Mouse (Mus musculus): ENCODE measurements around the gene Acbd3.

Acbd3 gene

GRCm38 (mm10) chr1:180725704-180726179 is at the start of gene Acbd3:
Gene Acbd3, plus strand, starts transcription at chr1:180726043.
- peak; percentile 87 for DNase-seq (ENCODE audit: low spot score)

DNA sequence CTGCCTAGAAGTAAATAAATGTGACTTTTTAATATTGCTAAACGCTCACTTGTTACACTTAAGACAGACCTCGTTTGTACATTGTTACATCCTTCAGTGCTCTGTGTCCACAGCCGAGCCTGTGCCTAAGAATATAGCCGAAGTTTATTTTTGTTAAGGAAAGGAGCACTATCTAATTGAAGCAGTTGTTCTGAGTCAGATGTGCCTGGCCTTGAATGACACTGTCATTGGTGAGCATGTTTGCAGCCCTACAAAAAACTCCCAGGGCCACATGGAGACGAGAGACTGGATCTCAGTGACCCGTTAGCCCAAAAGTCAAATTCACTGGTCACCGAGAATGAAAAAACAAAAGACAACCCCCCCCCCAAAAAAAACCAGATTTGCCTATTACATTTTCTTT is 34.6 kb upstream of the Acbd3 start:
- DNase-seq (ENCODE audit: low spot score), result no peak

- DNase-seq (ENCODE audit: low spot score), result no peak
Measured at GRCm38 (mm10) chr1:180696626-180697352, 29.1 kb upstream of the Acbd3 start, which contains the start of gene Mixl1. Gene Mixl1, minus strand, starts transcription at chr1:180697034.

DNA sequence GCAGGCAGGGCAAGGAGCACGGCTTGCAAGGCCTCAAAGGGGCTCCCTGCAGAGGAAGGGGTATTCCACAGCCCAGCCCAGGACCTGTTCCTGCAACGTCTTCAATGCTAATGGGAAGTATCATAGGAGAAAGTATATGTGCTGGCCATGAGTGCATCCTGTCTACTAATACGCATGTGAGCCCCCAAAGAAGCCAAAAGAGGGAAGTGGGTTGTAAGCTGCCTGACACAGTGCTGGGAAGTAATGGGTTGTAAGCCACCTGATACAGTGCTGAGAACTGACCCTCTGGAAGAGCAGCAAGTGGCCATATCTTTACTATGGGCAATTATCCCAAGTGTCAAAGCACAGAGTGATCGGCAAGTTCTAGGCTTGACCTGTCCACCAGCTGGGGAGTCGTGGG is 27.8 kb upstream of the Acbd3 start:
- no peak for DNase-seq (ENCODE audit: low spot score)

GRCm38 (mm10) chr1:180703400-180703799 is 22.4 kb upstream of the Acbd3 start:
- no peak for DNase-seq (ENCODE audit: low spot score)

- no peak for DNase-seq (ENCODE audit: low spot score)
Measured at GRCm38 (mm10) chr1:180707368-180707767, 18.5 kb upstream of the Acbd3 start.

- no peak for DNase-seq (ENCODE audit: low spot score)
Measured at GRCm38 (mm10) chr1:180707813-180708212, 18.0 kb upstream of the Acbd3 start.

GRCm38 (mm10) chr1:180708935-180709776 is 16.7 kb upstream of the Acbd3 start:
- no peak for DNase-seq (ENCODE audit: low spot score)

GRCm38 (mm10) chr1:180718756-180719155 is 7.1 kb upstream of the Acbd3 start:
- no peak for DNase-seq (ENCODE audit: low spot score)

- DNase-seq (ENCODE audit: low spot score), result no peak
Measured at GRCm38 (mm10) chr1:180719483-180719882, 6.4 kb upstream of the Acbd3 start.

- peak; percentile 34 for DNase-seq (ENCODE audit: low spot score)
Measured at GRCm38 (mm10) chr1:180719951-180720689, 5.7 kb upstream of the Acbd3 start.

DNA sequence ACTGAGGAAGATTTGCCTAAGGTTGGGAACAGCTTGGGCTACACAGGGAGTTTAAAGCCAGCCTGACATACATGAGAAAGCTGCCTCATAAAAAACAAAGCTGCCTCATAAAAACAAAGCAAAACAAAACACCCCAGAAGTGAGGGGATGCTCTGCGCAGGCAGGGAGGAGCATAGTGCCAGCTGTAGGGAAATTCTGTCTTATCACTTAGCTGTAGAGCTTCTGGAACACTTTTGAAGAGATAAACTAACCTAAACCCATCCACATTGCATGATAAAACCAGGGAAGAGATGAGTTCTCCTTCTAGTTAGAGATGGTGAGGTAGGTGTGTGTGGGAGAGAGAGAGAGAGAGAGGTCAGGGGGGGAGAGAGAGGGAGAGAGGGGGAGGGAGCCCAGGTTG is 3.2 kb upstream of the Acbd3 start:
- DNase-seq (ENCODE audit: low spot score), result no peak

DNA sequence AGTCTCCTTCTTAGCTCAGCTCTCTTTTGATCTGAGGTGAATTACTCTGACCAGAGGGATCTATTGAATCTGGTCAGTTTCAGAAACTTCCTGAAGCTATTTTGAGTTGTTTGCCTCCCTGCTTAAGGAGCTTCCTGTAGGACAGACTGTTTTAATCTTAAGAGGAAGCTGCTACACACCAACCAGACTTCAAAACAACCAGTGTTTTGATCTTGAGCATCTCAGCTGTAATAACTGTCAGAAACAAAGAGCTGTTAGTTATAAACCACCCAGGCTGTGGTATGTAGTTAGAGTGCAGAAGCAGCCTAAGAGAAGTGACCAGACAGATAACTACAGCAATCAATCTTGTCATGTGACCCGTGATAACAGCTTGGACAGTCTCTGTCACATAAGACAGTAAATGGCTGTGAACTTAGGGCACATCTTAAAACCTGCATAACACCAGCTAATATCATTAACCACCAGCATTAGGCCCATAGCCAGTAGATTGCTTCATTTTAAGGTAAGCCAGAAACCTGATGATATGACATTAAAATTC is 2.1 kb upstream of the Acbd3 start:
- no peak for DNase-seq (ENCODE audit: low spot score)

DNA sequence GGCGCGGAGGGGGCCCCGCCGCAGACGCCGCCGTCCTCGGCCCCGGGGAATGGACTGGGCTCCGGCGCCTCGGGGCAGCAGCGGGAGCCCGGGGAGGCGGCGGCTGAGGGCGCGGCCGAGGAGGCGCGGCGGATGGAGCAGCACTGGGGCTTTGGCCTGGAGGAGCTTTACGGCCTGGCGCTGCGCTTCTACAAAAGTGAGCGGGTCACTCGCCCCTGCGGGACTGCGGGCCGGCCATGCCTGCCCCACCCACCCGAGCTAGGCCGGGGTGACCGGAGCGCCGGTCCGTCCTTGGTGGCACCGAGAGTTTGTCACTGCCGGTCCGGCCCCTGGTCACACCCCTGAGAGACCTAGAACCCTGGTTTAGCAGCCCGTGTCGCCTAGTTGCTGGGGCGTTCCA is 340 bp downstream of the Acbd3 start:
- DNase-seq (ENCODE audit: low spot score), result peak; percentile 3

DNA sequence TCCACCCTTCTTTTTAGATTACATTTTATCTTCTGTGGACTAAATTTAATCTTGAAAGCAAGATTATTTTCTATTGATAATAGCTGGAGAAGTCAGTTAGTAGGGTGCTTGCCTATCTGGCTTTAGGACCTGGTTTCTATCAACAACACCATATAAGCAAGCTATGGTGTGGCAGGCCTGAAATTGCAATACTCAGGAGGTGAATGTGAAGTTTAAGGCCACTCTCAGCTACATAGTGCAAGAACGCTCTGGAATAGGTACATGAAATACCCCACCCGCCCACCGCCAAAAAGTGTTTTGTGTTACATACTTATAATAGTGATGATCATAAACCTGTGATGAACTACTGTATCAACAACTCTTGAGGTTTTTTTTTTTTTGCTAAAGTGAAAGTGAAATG is 3.4 kb downstream of the Acbd3 start:
- no peak for DNase-seq (ENCODE audit: low spot score)

DNA sequence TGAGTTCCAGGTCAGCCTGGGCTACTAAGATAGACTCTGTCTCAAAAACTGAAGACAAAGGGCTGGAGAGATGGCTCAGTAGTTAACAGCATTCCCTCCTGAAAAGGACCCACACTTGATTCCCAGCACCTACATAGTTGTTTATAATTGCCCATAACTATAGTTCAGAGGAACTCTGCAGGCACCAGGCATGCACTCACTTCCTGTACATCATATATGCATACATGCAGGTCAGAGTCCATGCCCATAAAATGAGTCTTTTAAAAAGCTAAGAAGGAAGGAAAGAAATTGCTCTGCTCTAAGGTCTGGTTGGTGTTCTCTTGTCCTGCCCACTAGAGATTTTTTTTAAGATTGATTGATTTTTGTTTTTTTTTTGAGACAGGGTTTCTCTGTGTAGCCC is 22.0 kb downstream of the Acbd3 start:
- DNase-seq (ENCODE audit: low spot score), result no peak

GRCm38 (mm10) chr1:180752115-180752514 is 26.3 kb downstream of the Acbd3 start:
- no peak for DNase-seq (ENCODE audit: low spot score)

DNA sequence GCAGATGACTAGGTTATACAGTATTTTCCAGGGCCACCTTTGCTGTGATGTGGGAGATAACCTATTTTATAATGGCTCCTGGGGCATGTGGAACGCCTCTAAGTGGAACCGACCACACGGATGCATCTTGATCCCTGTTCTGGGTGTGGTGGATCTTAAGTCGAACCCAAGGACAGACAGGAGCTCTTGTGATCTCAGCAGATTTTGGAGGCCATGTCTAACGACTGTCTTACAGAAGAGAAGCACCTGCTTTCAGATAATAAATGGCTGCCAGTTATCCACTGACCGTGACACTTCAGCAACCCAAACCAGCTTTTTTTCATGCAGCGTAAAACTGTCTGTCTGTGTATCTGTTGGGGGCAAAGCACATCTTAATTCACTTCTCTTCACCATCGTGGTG is 28.5 kb downstream of the Acbd3 start:
- DNase-seq (ENCODE audit: low spot score), result no peak

- no peak for DNase-seq (ENCODE audit: low spot score)
Measured at GRCm38 (mm10) chr1:180756711-180757110, 30.9 kb downstream of the Acbd3 start.

DNA sequence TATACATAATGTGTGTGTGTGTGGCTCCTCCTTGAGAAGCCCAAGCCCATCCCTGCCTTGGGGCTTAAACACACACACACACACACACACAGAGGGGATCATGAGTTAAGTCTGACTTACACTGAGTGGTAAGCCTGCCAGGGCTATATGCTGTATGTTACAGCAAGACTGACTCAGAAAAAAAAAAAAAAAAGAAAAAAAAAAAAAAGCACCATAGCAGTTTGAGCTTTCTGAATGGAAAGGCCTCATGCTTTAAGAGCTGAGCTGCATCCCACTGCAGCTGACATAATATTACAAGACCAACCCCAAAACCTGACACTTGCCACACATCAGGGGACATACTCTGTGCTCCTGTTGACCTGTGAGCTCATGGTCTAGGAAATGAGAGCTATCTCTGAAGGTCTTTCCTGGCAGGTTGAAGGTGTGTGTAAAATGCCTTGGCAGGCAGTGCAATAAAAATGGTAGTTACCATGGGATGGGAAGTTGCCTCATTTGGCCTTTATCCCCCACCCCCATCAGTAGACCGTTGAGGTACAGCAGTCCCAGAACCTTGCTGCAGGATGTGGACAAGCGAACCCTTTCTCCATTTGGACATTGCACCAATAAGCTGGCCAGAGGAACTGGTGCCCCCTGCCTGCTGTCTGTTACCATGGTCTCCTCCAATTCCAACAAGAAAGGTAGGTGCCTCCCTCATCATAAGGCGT is 31.6 kb downstream of the Acbd3 start:
- no peak for DNase-seq (ENCODE audit: low spot score)

GRCm38 (mm10) chr1:180757956-180758520 is 32.2 kb downstream of the Acbd3 start:
- DNase-seq (ENCODE audit: low spot score), result no peak

Measured in ovary, adult 18-20 months (tissue).